Mouse (Mus musculus): ENCODE measurements around the gene Jak1.

DNA sequence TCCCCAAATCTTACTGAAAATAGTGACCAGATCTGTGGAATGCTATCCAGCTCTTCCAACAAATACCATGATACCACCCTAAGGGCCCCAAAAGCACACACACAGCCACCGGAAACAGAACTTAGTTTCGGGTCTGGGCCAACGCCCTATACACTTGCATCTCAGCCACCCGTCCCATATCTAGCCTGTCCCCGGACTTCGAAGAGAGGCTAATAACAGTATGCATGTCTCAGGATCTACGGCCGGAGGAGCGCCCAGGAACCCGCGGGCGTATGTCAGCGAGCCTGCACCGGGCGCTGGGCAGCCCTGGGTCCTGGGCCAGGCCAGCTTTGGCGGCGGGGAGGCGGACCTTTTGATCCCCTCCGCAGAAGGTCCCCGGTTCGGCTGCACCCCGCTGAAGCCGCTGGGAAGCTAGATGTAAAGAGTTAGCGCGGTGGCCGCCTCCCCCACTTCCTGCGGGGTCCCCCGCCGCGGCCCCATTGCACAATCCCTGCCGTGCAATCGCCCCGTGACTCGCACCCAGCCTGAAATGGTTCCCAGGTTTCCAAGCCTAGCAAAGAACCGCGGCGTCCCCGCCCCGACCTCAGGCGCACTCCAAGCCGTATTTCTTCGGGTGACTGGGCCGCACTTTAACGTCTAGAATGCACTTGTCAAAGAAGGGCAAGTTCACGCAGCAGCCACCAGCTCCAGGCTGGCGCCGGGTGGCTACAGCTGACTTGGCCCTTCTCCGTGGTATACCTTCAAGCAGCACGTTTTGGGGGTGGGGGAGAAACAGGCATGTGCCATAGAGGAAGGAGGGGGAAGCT, 27.9 kb upstream of the Jak1 start:
- peak; percentile 25; the same call in 1 of the 2 replicates for TF ChIP-seq POLR2A (IDR thresholded peaks at IDR 0.05; ENCODE audit: borderline replicate concordance, extremely low read depth, low read depth, low read length)
- no peak for TF ChIP-seq CTCF (IDR thresholded peaks at IDR 0.05; ENCODE audit: insufficient read depth, low read length)

Data from lung, adult 2 months (tissue).